Mouse (Mus musculus): ENCODE measurements around the gene Drd1.

Drd1 gene

GRCm38 (mm10) chr13:54040256-54040655 lies 15.2 kb downstream of the Drd1 start:
- POLR2A ChIA-PET = no interaction called here
- CTCF ChIA-PET = no interaction called here

- ChIA-PET POLR2A (no interaction called here), CTCF (interaction anchor here in 1 of 4 experiments (0.6 kb wide), 1 partner anchor 398 kb away, joined by 3 read pairs; no protein-coding TSS in a partner anchor)
Observed at GRCm38 (mm10) chr13:54037936-54038335, 17.6 kb downstream of the Drd1 start.

DNA sequence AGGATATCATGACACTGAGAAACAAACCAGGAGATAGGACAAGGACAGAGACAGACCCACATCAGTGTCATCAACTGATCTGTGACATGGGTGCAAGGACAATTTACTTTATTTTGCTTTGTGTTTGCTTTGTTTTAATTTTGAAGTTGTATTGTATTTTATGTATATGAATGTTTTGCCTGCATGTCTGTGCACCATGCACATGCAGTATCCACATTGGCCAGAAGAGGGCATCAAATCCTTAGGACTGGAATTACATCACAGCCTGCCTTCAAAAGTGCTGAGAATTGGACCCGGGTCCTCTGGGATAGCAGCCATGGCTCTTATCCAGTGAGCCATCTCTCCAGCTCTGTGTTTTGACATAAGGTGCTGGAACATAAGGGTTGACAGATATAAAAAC lies 20.0 kb downstream of the Drd1 start:
- CTCF ChIA-PET = interaction anchor here in 3 of 4 experiments (0.7 to 1.0 kb wide), 3 partner anchors 36 to 337 kb away, joined by 3 to 6 read pairs (median 3); partner anchors contain the start of gene Sfxn1 (in 2 of the 3)
- POLR2A ChIA-PET = interaction anchor here in 1 of 4 experiments (0.9 kb wide), 1 partner anchor 14 kb away, joined by 3 read pairs; no protein-coding TSS in a partner anchor

- ChIA-PET POLR2A (no interaction called here), CTCF (no interaction called here)
Observed at GRCm38 (mm10) chr13:54033653-54034052, 21.9 kb downstream of the Drd1 start.

GRCm38 (mm10) chr13:54027079-54027478 lies 28.4 kb downstream of the Drd1 start:
- ChIA-PET CTCF (no interaction called here), POLR2A (no interaction called here)

DNA sequence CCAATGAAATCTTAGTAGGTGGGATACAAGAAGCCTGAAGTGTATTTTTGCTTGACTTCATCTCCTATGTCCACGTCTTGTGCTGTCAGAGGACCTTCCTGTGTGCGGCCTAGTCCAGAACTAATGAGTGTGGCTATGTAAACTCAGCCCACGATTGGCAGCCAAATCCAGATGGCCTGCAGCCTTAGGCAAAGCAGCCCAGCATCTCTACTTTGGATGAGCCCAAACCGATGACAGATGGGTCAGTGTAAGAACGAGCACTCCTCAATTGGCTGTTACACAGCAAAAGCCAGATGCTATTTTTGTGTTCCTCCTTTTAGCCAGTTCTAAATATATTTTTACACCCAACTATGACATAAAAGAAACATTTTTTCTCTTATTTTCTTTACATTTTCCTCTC lies 32.2 kb downstream of the Drd1 start:
- CTCF ChIA-PET = no interaction called here
- POLR2A ChIA-PET = no interaction called here

GRCm38 (mm10) chr13:54008716-54009115 lies 46.8 kb downstream of the Drd1 start:
- POLR2A ChIA-PET = no interaction called here
- CTCF ChIA-PET = interaction anchor here in 1 of 4 experiments (0.6 to 1.1 kb wide), 2 partner anchors 226 to 364 kb away, joined by 3 read pairs; no protein-coding TSS in a partner anchor
